Mouse (Mus musculus): ENCODE data around the gene Fto. TPM values are rescaled to one million over a fixed set of nuclear protein-coding genes. Genes with fewer than 3 reads are reported as not detected.

Gene Fto
- polyA plus RNA-seq, 1 experiment from 2014 or later: 111 TPM

GRCm38 (mm10) chr8:91551775-91552538 lies 238.6 kb downstream of the Fto start:
- Histone ChIP-seq H3K4me2 (ENCODE audit: low read depth, low read length, severe bottlenecking) (no peak overlapping the region), H3K4me3 (ENCODE audit: low read depth, low read length) (no peak overlapping the region), H3K4me1 (replicated peaks; ENCODE audit: control insufficient read depth, insufficient read depth, low read length) (peaks cover 7% of the 10 kb centered on the region), H3K9ac (ENCODE audit: low read length) (no peak overlapping the region), H3K27me3 (ENCODE audit: control insufficient read depth, insufficient read depth, low read length) (no peaks in the 10 kb centered on the region), H3K9me3 (ENCODE audit: control insufficient read depth, low read length) (no peaks in the 10 kb centered on the region), H3K27ac (ENCODE audit: low read depth, low read length) (no peak overlapping the region), H3K36me3 (ENCODE audit: control insufficient read depth, insufficient read depth, low read length) (no peaks in the 10 kb centered on the region)
- no peak for DNase-seq (ENCODE audit: low spot score)
- WGBS: 39% methylated on average over 10 of the region's 10 CpGs
- ATAC-seq (replicated peaks; ENCODE audit: low FRiP score): no peak

GRCm38 (mm10) chr8:91552635-91553034 lies 239.3 kb downstream of the Fto start:
- WGBS: 85% methylated on average over 11 of the region's 11 CpGs
- H3K27me3 ChIP-seq (ENCODE audit: control insufficient read depth, insufficient read depth, low read length): no peaks in the 10 kb centered on the region
- DNase-seq (ENCODE audit: low spot score): no peak
- peaks cover 7% of the 10 kb centered on the region for H3K4me1 ChIP-seq (replicated peaks; ENCODE audit: control insufficient read depth, insufficient read depth, low read length)
- no peak overlapping the region for H3K27ac ChIP-seq (ENCODE audit: low read depth, low read length)
- H3K4me3 ChIP-seq (ENCODE audit: low read depth, low read length): no peak overlapping the region
- no peak for ATAC-seq (replicated peaks; ENCODE audit: low FRiP score)
- H3K9ac ChIP-seq (ENCODE audit: low read length): no peak overlapping the region
- no peaks in the 10 kb centered on the region for H3K36me3 ChIP-seq (ENCODE audit: control insufficient read depth, insufficient read depth, low read length)
- H3K4me2 ChIP-seq (ENCODE audit: low read depth, low read length, severe bottlenecking): no peak overlapping the region
- H3K9me3 ChIP-seq (ENCODE audit: control insufficient read depth, low read length): no peaks in the 10 kb centered on the region

- Histone ChIP-seq H3K36me3 (ENCODE audit: control insufficient read depth, insufficient read depth, low read length) (no peaks in the 10 kb centered on the region), H3K27ac (ENCODE audit: low read depth, low read length) (no peak overlapping the region), H3K9ac (ENCODE audit: low read length) (no peak overlapping the region), H3K4me1 (replicated peaks; ENCODE audit: control insufficient read depth, insufficient read depth, low read length) (peaks cover 7% of the 10 kb centered on the region), H3K9me3 (ENCODE audit: control insufficient read depth, low read length) (no peaks in the 10 kb centered on the region), H3K27me3 (ENCODE audit: control insufficient read depth, insufficient read depth, low read length) (no peaks in the 10 kb centered on the region), H3K4me2 (ENCODE audit: low read depth, low read length, severe bottlenecking) (no peak overlapping the region), H3K4me3 (ENCODE audit: low read depth, low read length) (no peak overlapping the region)
- no peak for DNase-seq (ENCODE audit: low spot score)
- ATAC-seq (replicated peaks; ENCODE audit: low FRiP score): no peak
- 79% methylated on average over 5 of the region's 5 CpGs for WGBS
Measured at GRCm38 (mm10) chr8:91553387-91553786, 240.1 kb downstream of the Fto start.

- Histone ChIP-seq H3K27ac (ENCODE audit: low read depth, low read length) (no peak overlapping the region), H3K9me3 (ENCODE audit: control insufficient read depth, low read length) (no peaks in the 10 kb centered on the region), H3K4me3 (ENCODE audit: low read depth, low read length) (no peak overlapping the region), H3K27me3 (ENCODE audit: control insufficient read depth, insufficient read depth, low read length) (no peaks in the 10 kb centered on the region), H3K36me3 (ENCODE audit: control insufficient read depth, insufficient read depth, low read length) (no peaks in the 10 kb centered on the region), H3K9ac (ENCODE audit: low read length) (no peak overlapping the region), H3K4me1 (replicated peaks; ENCODE audit: control insufficient read depth, insufficient read depth, low read length) (peaks cover 3% of the 10 kb centered on the region), H3K4me2 (ENCODE audit: low read depth, low read length, severe bottlenecking) (no peak overlapping the region)
- WGBS: 79% methylated on average over 5 of the region's 5 CpGs
- ATAC-seq (replicated peaks; ENCODE audit: low FRiP score): no peak
- no peak for DNase-seq (ENCODE audit: low spot score)
Measured at GRCm38 (mm10) chr8:91557041-91557587, 243.8 kb downstream of the Fto start.

- WGBS: 80% methylated on average over 6 of the region's 6 CpGs
- ATAC-seq (replicated peaks; ENCODE audit: low FRiP score) (no peak), DNase-seq (ENCODE audit: low spot score) (no peak)
- Histone ChIP-seq H3K36me3 (ENCODE audit: control insufficient read depth, insufficient read depth, low read length) (no peaks in the 10 kb centered on the region), H3K4me3 (ENCODE audit: low read depth, low read length) (no peak overlapping the region), H3K4me2 (ENCODE audit: low read depth, low read length, severe bottlenecking) (no peak overlapping the region), H3K9ac (ENCODE audit: low read length) (no peak overlapping the region), H3K27me3 (ENCODE audit: control insufficient read depth, insufficient read depth, low read length) (no peaks in the 10 kb centered on the region), H3K9me3 (ENCODE audit: control insufficient read depth, low read length) (no peaks in the 10 kb centered on the region), H3K27ac (ENCODE audit: low read depth, low read length) (no peak overlapping the region), H3K4me1 (replicated peaks; ENCODE audit: control insufficient read depth, insufficient read depth, low read length) (no peaks in the 10 kb centered on the region)
Measured at GRCm38 (mm10) chr8:91558408-91558807, 245.1 kb downstream of the Fto start.

- H3K4me1 ChIP-seq (replicated peaks; ENCODE audit: control insufficient read depth, insufficient read depth, low read length): no peaks in the 10 kb centered on the region
- DNase-seq (ENCODE audit: low spot score) (no peak), ATAC-seq (replicated peaks; ENCODE audit: low FRiP score) (no peak)
- no peak overlapping the region for H3K4me2 ChIP-seq (ENCODE audit: low read depth, low read length, severe bottlenecking)
- H3K27me3 ChIP-seq (ENCODE audit: control insufficient read depth, insufficient read depth, low read length): no peaks in the 10 kb centered on the region
- H3K27ac ChIP-seq (ENCODE audit: low read depth, low read length): no peak overlapping the region
- no peak overlapping the region for H3K9ac ChIP-seq (ENCODE audit: low read length)
- no peaks in the 10 kb centered on the region for H3K36me3 ChIP-seq (ENCODE audit: control insufficient read depth, insufficient read depth, low read length)
- 91% methylated on average over 6 of the region's 6 CpGs for WGBS
- H3K4me3 ChIP-seq (ENCODE audit: low read depth, low read length): no peak overlapping the region
- H3K9me3 ChIP-seq (ENCODE audit: control insufficient read depth, low read length): no peaks in the 10 kb centered on the region
Measured at GRCm38 (mm10) chr8:91560017-91560591, 246.8 kb downstream of the Fto start.

- Histone ChIP-seq H3K27ac (ENCODE audit: low read depth, low read length) (no peak overlapping the region), H3K9ac (ENCODE audit: low read length) (no peak overlapping the region), H3K27me3 (ENCODE audit: control insufficient read depth, insufficient read depth, low read length) (no peaks in the 10 kb centered on the region), H3K4me2 (ENCODE audit: low read depth, low read length, severe bottlenecking) (no peak overlapping the region), H3K36me3 (ENCODE audit: control insufficient read depth, insufficient read depth, low read length) (no peaks in the 10 kb centered on the region), H3K4me1 (replicated peaks; ENCODE audit: control insufficient read depth, insufficient read depth, low read length) (peaks cover 2% of the 10 kb centered on the region; the same call in 1 of the 2 replicates), H3K9me3 (ENCODE audit: control insufficient read depth, low read length) (no peaks in the 10 kb centered on the region), H3K4me3 (ENCODE audit: low read depth, low read length) (no peak overlapping the region)
- ATAC-seq (replicated peaks; ENCODE audit: low FRiP score) (no peak), DNase-seq (ENCODE audit: low spot score) (no peak)
- 88% methylated on average over 4 of the region's 4 CpGs for WGBS
Measured at GRCm38 (mm10) chr8:91561241-91561640, 247.9 kb downstream of the Fto start.

- H3K4me1 ChIP-seq (replicated peaks; ENCODE audit: control insufficient read depth, insufficient read depth, low read length): peaks cover 6% of the 10 kb centered on the region
Measured at GRCm38 (mm10) chr8:91562600-91562999, 249.3 kb downstream of the Fto start.

More at GRCm38 (mm10) chr8:91562600-91562999, 249.3 kb downstream of the Fto start:
- DNase-seq (ENCODE audit: low spot score) (no peak), ATAC-seq (replicated peaks; ENCODE audit: low FRiP score) (no peak)
- Histone ChIP-seq H3K36me3 (ENCODE audit: control insufficient read depth, insufficient read depth, low read length) (no peaks in the 10 kb centered on the region), H3K27ac (ENCODE audit: low read depth, low read length) (no peak overlapping the region), H3K9ac (ENCODE audit: low read length) (no peak overlapping the region), H3K4me2 (ENCODE audit: low read depth, low read length, severe bottlenecking) (no peak overlapping the region), H3K27me3 (ENCODE audit: control insufficient read depth, insufficient read depth, low read length) (no peaks in the 10 kb centered on the region), H3K9me3 (ENCODE audit: control insufficient read depth, low read length) (no peaks in the 10 kb centered on the region), H3K4me3 (ENCODE audit: low read depth, low read length) (no peak overlapping the region)
- WGBS: 71% methylated on average over 7 of the region's 7 CpGs

Measured in forebrain, embryonic 11.5 days (tissue).